Mouse (Mus musculus) forebrain, embryonic 15.5 days (tissue): ENCODE measurements at regions not wholly inside any gene's neighbourhood (a gene's known extent, or its start where the extent isn't known, plus 50 kb on each side); places are given as distances from the start of the nearest gene placed in this dataset.

Experiments used
- ATAC-seq: fragments of 200-750 bp; cut with Nextera tagmentation; replicated peaks from 2 replicates; pipeline ENCODE4 v1.8.0; 2017; ENCODE audit warnings: mild to moderate bottlenecking, moderate TSS enrichment, moderate library complexity
- H3K27ac ChIP-seq: fragments of 300-500 bp; sonication (generic); replicated peaks from 2 replicates; pipeline ENCODE4 v1.5.1; 2015; ENCODE audit warnings: mild to moderate bottlenecking, inconsistent platforms
- H3K27me3 ChIP-seq: fragments of 300-500 bp; sonication (generic); 2 replicates; pipeline ENCODE4 v1.6.1; 2015; ENCODE audit warnings: inconsistent platforms
- H3K36me3 ChIP-seq: fragments of 300-500 bp; sonication (generic); 2 replicates; pipeline ENCODE4 v1.6.1; 2015; ENCODE audit warnings: mild to moderate bottlenecking, inconsistent platforms
- H3K4me1 ChIP-seq: fragments of 300-500 bp; sonication (generic); 2 replicates; pipeline ENCODE4 v1.6.1; 2015; ENCODE audit warnings: inconsistent platforms
- H3K4me2 ChIP-seq: fragments of 300-500 bp; sonication (generic); replicated peaks from 2 replicates; pipeline ENCODE4 v1.6.1; 2015; ENCODE audit warnings: mild to moderate bottlenecking, inconsistent platforms
- H3K4me3 ChIP-seq: fragments of 300-500 bp; sonication (generic); 2 replicates; pipeline ENCODE4 v1.5.1; 2015; ENCODE audit warnings: mild to moderate bottlenecking, inconsistent platforms
- H3K9ac ChIP-seq: fragments of 300-500 bp; sonication (generic); replicated peaks from 2 replicates; pipeline ENCODE4 v1.6.1; 2015; ENCODE audit warnings: mild to moderate bottlenecking, inconsistent platforms
- H3K9me3 ChIP-seq: fragments of 300-500 bp; sonication (generic); 2 replicates; pipeline ENCODE4 v1.6.1; 2016; ENCODE audit warnings: inconsistent platforms
- WGBS: fragments of 180-500 bp; shearing (Covaris S2); methylation state at CpG from one replicate; pipeline ENCODE4 v1.1.7; 2015; ENCODE audit warnings: mixed read lengths; 5-methylcytosine and 5-hydroxymethylcytosine counted together

DNA sequence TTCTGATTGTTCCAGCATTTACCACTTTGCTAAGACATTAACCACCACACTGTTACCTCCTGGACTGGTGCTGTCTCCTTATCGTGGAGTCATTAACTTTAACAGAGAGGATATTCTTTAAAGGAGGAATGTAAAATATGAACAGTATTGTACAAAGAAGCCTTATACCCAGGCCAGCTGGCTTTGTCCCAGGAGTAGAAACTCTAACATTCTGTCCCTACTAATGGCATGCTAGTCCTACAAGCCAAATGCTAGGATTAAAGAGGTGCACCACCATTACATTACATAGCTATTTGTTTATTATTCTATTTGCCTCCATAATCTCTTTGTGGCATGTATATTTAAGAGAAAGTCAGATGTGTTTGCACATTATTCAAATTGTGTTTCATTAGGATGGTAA, 288.8 kb downstream of the Gm28710 start:
- Histone ChIP-seq H3K36me3 (no peaks in the 10 kb centered on the region), H3K27ac (no peak overlapping the region), H3K4me2 (no peak overlapping the region), H3K9ac (no peak overlapping the region), H3K4me1 (no peaks in the 10 kb centered on the region), H3K4me3 (no peak overlapping the region), H3K27me3 (no peaks in the 10 kb centered on the region), H3K9me3 (no peaks in the 10 kb centered on the region)
- 0 out of 2 replicates have a peak, but pooled peaks have one; percentile 67 for ATAC-seq
- 81% methylated on average over 1 of the region's 1 CpGs for WGBS

DNA sequence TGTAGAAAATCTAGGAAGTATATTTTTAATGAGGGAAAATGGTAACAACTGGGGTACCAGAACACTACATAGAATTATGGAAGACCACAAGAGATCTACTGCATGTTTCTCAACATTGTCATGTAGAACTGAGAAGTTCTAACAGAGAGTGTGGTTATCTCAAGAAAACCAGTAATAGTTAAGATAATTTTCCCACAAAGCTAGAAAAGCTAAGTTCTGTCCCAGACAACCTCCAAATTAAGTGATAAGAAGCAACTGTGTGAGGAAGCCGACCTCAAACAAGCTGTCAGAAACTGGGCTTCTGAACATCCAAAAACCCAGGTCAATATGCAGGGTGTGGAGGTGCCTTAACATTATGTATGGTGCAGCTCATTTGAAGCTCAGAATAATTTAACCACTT, 261.4 kb upstream of the Speer4f2 start:
- ATAC-seq = no peak
- H3K4me1 ChIP-seq = no peaks in the 10 kb centered on the region
- H3K4me2 ChIP-seq = no peak overlapping the region
- H3K4me3 ChIP-seq = no peak overlapping the region
- H3K9ac ChIP-seq = no peak overlapping the region
- 85% methylated on average over 1 of the region's 1 CpGs for WGBS
- H3K27ac ChIP-seq = no peak overlapping the region
- H3K9me3 ChIP-seq = no peaks in the 10 kb centered on the region
- H3K27me3 ChIP-seq = no peaks in the 10 kb centered on the region
- H3K36me3 ChIP-seq = no peaks in the 10 kb centered on the region

DNA sequence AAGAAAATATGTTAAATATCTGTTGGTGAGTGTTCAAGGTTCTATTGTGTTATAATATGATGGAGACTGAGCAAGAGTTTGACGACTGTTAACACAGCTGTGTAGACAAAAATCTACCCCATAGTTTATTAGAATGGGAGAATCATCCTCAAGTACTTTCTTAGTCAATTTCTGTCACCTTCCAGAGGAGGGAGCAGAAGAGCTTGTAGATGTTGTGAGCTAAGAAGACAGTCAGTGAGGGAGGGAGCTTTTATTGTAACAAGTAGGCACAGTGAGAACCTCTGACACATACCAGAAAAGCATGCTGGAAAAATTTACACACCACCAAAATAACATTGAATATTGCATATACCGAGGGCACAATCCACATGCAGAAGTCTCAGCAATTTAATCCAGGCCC, 261.0 kb upstream of the Speer4f2 start:
- Histone ChIP-seq H3K4me1 (no peaks in the 10 kb centered on the region), H3K9me3 (no peaks in the 10 kb centered on the region), H3K27me3 (no peaks in the 10 kb centered on the region), H3K4me3 (no peak overlapping the region), H3K9ac (no peak overlapping the region), H3K27ac (no peak overlapping the region), H3K36me3 (no peaks in the 10 kb centered on the region), H3K4me2 (no peak overlapping the region)
- 75% methylated on average over 2 of the region's 2 CpGs for WGBS
- no peak for ATAC-seq

DNA sequence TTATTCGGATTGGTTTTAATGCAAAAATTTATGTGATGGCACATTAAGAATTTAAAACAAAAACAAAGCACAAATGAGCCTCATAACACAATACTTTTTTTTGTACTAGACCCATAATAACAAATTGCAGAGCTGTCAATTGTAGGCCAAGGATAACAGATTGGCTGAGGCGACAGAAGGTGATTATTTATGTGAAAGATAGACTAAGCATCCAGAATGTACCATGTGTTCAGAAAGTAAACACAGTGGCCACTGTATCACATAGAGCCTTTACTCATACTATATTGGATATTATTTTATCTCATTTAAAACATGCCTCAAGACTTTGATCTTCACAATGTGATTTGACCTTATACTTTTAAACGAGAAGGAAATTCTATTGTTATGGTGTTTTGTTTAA, 257.9 kb upstream of the Speer4f2 start:
- no peak overlapping the region for H3K4me2 ChIP-seq
- 68% methylated on average over 3 of the region's 3 CpGs for WGBS
- no peak overlapping the region for H3K4me3 ChIP-seq
- H3K9ac ChIP-seq = no peak overlapping the region
- ATAC-seq = peak; percentile 87
- H3K27me3 ChIP-seq = no peaks in the 10 kb centered on the region
- no peaks in the 10 kb centered on the region for H3K9me3 ChIP-seq
- no peaks in the 10 kb centered on the region for H3K36me3 ChIP-seq
- H3K27ac ChIP-seq = no peak overlapping the region
- H3K4me1 ChIP-seq = no peaks in the 10 kb centered on the region

DNA sequence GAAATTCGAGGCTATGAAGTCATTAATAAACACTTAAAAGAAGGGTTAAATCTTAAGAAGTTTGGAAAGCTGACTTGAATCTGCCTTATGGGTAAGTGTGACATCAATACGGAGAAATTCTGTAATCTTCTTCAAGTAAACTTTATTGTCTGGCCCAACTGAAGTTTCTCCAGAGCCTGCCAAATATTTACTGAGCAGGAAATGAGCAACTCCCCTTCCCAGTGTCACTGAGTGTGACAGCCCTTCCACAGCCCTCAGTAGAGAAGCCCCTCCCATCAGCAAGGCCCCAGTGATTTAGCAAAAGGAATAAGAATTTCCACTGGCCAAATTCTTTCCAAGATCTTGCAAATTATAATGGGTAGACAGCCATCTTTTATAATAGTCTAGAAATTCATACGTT, 256.9 kb upstream of the Speer4f2 start:
- Histone ChIP-seq H3K9me3 (no peaks in the 10 kb centered on the region), H3K27me3 (no peaks in the 10 kb centered on the region), H3K4me1 (no peaks in the 10 kb centered on the region), H3K4me2 (no peak overlapping the region), H3K36me3 (no peaks in the 10 kb centered on the region), H3K27ac (no peak overlapping the region), H3K4me3 (no peak overlapping the region), H3K9ac (no peak overlapping the region)
- 66% methylated on average over 3 of the region's 3 CpGs for WGBS
- ATAC-seq = no peak

DNA sequence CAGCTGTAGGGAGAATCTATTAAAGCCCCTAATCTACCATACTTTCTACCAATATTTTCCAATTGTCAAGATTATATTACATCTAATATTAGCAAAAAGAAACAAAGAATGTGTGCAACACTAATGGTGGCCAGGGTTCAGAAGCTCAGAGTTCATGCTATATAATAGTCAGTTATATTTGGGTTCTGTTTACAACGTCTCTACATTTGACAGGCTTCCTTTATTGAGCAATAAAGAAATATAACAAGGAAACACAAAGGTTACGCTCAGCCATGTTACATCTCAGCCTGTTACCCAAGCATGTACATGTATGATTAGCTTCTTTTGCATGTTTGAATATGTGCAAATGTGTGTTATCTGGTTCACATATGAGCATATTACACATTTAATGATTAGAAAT, 247.7 kb upstream of the Speer4f2 start:
- 96% methylated on average over 2 of the region's 2 CpGs for WGBS
- no peak overlapping the region for H3K4me2 ChIP-seq
- no peaks in the 10 kb centered on the region for H3K27me3 ChIP-seq
- H3K27ac ChIP-seq = no peak overlapping the region
- no peak overlapping the region for H3K9ac ChIP-seq
- H3K4me1 ChIP-seq = no peaks in the 10 kb centered on the region
- H3K36me3 ChIP-seq = no peaks in the 10 kb centered on the region
- no peaks in the 10 kb centered on the region for H3K9me3 ChIP-seq
- no peak overlapping the region for H3K4me3 ChIP-seq
- ATAC-seq = no peak

DNA sequence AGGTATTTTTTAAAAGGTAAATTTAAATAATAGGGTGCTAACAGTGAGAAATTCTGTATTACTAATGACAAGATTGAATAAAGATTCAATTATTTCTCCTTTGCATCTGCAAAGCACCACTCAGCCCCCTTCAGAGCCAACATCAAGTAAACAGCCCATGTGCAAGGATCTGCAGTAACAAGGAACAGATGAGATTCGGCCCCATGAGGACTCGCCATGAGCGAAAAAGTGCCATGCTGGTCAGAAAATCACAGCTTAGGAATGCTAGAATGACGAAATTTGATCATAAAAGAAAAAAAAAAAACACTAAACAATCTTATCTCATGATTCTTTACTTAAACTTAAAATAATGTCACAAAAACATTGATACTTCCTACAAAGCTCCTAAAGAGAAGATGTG, 245.5 kb upstream of the Speer4f2 start:
- Histone ChIP-seq H3K4me2 (no peak overlapping the region), H3K36me3 (no peaks in the 10 kb centered on the region), H3K4me3 (no peak overlapping the region), H3K9ac (no peak overlapping the region), H3K4me1 (no peaks in the 10 kb centered on the region), H3K27me3 (no peaks in the 10 kb centered on the region), H3K9me3 (no peaks in the 10 kb centered on the region), H3K27ac (no peak overlapping the region)
- WGBS = 79% methylated on average over 4 of the region's 4 CpGs
- no peak for ATAC-seq

DNA sequence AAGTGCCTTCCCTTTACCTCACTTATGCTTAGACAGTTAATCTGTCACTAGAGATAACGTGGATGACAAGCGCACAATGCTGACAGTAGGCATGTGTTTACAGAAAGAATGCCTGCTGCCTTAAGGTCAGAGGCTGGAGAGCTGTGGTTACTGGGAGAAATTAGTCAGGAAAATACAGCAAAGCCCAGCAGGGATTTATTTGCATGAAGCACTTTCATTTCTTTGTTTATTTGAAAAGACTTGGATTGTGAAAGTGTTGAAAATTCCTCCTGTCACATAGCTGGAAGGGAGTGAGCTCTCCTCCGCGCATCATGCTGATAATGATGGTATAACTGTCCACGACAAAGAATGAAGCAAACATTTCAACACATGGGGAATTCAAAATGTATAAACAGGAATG, 237.5 kb upstream of the Speer4f2 start:
- WGBS = 72% methylated on average over 5 of the region's 5 CpGs
- H3K4me2 ChIP-seq = no peak overlapping the region
- H3K36me3 ChIP-seq = no peaks in the 10 kb centered on the region
- no peak overlapping the region for H3K9ac ChIP-seq
- no peak overlapping the region for H3K27ac ChIP-seq
- no peak overlapping the region for H3K4me3 ChIP-seq
- no peaks in the 10 kb centered on the region for H3K27me3 ChIP-seq
- ATAC-seq = no peak
- H3K4me1 ChIP-seq = no peaks in the 10 kb centered on the region
- H3K9me3 ChIP-seq = no peaks in the 10 kb centered on the region

DNA sequence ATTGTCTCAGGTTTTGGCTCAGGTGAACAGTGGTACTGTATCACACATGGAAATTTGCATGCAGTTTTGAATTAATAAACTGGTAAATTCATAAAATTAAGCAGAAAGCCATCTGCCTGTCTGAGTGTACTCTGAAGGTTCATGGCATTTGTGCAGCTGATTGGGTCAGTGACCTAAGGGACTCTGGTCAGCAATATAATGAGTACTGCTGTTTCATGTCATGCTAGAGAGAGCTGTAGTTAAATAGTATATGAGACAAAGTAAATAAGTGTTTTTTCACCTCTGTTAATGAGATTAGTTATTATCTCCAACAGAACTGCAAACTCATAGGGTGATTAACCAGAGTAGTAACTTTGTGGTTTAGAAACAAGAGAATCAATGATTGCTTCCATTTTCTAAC, 231.4 kb upstream of the Speer4f2 start:
- no peak overlapping the region for H3K27ac ChIP-seq
- no peaks in the 10 kb centered on the region for H3K4me1 ChIP-seq
- no peaks in the 10 kb centered on the region for H3K36me3 ChIP-seq
- H3K9me3 ChIP-seq = no peaks in the 10 kb centered on the region
- H3K4me3 ChIP-seq = no peak overlapping the region
- H3K9ac ChIP-seq = no peak overlapping the region
- ATAC-seq = no peak
- H3K4me2 ChIP-seq = no peak overlapping the region
- no peaks in the 10 kb centered on the region for H3K27me3 ChIP-seq

DNA sequence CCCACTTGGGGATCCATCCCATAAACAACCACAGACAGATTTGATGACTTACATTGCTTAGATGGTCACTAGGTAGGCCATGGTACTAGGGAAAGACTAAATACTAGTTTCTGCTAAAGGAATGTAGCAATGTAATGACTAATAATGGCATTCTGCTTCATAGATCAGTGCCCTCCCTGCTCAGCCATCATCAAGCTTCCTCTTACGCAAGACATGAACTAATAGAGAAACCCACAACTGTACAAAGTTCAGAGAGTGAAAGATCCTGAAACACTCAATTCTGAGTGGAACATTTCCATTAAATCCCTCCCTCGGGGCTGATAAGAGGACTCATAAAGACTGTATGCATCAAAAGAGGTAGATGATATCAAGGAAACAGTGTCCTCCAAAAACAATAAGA, 198.4 kb upstream of the Speer4f2 start:
- no peaks in the 10 kb centered on the region for H3K9me3 ChIP-seq
- no peak overlapping the region for H3K4me3 ChIP-seq
- ATAC-seq = no peak
- WGBS = 93% methylated on average over 2 of the region's 2 CpGs
- H3K27me3 ChIP-seq = no peaks in the 10 kb centered on the region
- H3K4me2 ChIP-seq = no peak overlapping the region
- H3K27ac ChIP-seq = no peak overlapping the region
- no peaks in the 10 kb centered on the region for H3K36me3 ChIP-seq
- H3K9ac ChIP-seq = no peak overlapping the region
- no peaks in the 10 kb centered on the region for H3K4me1 ChIP-seq

DNA sequence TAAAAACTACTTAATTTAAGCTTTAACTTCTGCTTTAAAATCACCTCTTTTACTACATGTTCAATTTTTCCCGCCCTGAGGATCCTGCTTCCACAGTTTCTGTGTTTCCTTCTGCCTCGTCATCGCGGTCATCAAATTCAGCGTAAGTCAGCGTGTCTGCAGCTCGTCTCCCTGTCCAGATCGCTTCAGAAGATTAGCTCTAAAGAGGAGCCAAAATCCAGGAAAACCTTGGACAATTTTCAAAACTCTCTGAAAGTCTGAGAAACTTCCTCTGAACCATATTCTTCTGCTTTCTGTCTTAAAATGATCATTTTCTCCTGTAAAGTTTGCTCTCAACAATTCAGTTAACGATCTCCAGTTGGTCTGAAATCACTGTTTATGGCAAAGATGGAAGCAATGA, 196.2 kb upstream of the Speer4f2 start:
- Histone ChIP-seq H3K4me2 (no peak overlapping the region), H3K36me3 (no peaks in the 10 kb centered on the region), H3K4me3 (no peak overlapping the region), H3K9me3 (no peaks in the 10 kb centered on the region), H3K27ac (no peak overlapping the region), H3K27me3 (no peaks in the 10 kb centered on the region), H3K9ac (no peak overlapping the region), H3K4me1 (no peaks in the 10 kb centered on the region)
- 83% methylated on average over 9 of the region's 9 CpGs for WGBS
- ATAC-seq = no peak

DNA sequence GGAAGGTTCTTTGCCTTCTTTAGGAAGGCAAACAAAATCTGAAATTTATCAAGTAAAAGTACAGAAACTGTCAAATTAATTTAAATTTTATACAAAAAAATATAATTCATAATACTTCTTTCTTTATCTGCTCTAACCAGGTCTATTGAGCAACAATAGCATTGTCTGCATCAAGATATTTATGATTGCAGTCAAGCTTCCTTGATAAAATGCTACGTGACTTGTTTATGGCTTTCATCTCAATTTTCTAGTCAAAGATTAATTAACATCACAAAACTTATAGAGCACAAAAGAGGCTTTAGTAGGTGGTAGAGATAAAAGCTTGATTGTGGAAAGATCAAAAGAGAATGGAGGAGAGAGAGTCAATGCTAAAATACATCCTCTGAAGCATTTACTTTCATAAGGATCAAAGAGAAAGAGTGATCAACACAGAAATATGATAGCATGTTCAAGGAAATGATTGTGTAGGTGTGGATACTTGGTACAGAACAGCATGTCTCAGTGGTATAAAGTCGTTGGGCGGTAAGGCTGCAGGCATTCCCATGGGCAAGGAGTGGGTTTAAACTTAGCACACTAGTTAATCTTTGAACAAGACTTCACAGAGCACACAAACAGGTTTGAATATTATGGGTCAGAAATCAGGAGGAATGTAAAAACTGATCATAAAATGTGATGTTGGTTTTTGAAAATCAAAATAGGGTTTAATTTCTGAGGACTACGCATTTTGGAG, 164.3 kb upstream of the Speer4f2 start:
- Histone ChIP-seq H3K4me2 (no peak overlapping the region), H3K9me3 (no peaks in the 10 kb centered on the region), H3K4me3 (no peak overlapping the region), H3K9ac (no peak overlapping the region), H3K4me1 (no peaks in the 10 kb centered on the region), H3K27me3 (no peaks in the 10 kb centered on the region), H3K27ac (no peak overlapping the region), H3K36me3 (no peaks in the 10 kb centered on the region)
- ATAC-seq = no peak
- 78% methylated on average over 4 of the region's 4 CpGs for WGBS

DNA sequence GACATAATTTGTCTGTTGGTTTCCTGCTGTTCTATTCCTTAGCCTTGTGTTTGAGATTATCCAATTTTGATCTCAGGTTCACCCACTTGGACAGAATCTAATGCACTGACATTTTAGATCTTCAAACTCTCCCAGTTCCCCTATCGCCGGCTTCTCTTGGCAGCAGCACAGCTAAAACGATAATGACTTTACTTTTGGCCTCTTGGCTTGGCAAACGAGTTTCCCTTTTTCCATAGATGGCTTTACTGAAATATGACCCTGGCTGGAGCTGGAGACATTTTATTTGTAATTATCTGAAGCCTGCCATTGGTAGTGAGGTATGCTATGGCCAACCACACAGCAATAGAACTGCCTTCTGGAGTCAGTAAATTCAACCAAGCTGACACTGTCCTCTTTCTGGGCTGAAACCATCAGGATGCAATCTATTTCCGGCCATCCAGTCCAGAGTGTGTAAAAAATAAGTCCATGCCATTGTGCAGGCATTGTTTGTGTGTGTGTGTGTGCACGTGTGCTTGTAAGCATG, 162.2 kb upstream of the Speer4f2 start:
- H3K4me3 ChIP-seq = no peak overlapping the region
- H3K9ac ChIP-seq = no peak overlapping the region
- no peaks in the 10 kb centered on the region for H3K4me1 ChIP-seq
- no peaks in the 10 kb centered on the region for H3K9me3 ChIP-seq
- no peak overlapping the region for H3K4me2 ChIP-seq
- 79% methylated on average over 6 of the region's 6 CpGs for WGBS
- H3K27ac ChIP-seq = no peak overlapping the region
- no peaks in the 10 kb centered on the region for H3K27me3 ChIP-seq
- ATAC-seq = no peak
- no peaks in the 10 kb centered on the region for H3K36me3 ChIP-seq
